Mouse (Mus musculus) c-Kit-negative CD71-positive TER-119-positive erythroid progenitor cells, embryonic 14.5 days (primary cell): ENCODE results near the gene Scamp5.
"Not testable (repeated sequence)": the region's sequence is repeated elsewhere in the genome, so short reads cannot be mapped to it uniquely, and the experiment has no call there.

Experiments
- DNase-seq: peaks from one replicate; pipeline ENCODE4 v3.0.0-alpha.2; 2013; ENCODE audit warnings: low read depth, low spot score

The Scamp5 gene

DNA sequence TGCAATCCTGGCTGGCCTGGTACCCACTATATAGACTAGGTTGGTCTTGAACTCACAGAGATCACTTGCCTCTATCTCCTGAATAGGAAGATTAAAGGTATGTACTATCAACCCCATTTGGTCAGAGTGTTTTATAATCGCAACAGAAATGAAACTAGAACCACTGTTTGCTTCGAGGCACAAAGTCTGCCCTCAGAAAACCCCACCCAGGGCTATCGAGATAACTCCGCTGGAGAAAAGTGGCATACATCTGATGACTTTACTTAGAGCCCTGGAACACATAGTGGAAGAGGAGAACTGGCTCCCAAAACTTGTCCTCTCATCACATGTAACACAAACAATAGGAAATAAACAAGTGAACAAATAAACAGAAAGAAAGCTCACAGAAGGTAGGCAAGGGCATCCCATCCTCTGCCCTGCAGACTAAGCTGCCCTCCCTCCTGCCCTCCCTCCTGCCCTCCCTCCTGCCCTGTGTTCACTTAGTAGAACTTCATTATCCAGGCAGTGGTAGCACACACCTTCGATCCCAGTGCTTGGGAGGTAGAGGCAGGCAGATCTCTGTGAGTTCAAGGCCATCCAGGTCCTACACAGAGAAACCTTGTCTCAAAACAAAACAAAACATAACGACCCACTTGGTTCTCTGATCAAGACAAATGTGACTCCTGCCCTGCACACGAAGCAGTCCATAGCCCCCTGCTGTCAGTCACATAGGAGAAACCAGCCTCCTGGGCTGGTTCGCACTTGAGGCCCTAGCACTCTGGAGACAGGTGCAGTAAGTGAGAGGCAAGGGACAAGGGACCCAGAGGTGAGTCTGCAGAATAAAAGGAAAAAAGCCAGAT is 15.0 kb downstream of the Scamp5 start:
- no peak for DNase-seq

DNA sequence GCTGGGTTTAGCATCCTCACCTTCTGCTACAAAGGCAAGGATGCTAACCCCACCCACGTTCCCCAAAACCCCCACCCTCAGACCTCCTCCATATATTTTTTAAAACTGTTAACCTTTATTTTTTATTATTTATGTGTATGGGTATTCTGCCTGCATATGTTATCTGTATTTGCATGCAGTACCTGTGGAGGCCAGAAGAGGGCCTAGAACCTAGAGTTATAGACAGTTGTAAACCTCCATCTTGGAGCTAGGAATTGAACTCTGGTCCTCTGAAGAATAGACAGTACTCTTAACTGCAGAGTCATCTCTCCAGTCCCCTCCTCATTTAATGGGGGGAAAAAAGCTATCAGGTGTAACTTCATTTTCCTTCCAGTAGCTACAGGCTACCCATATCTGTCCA is 18.1 kb downstream of the Scamp5 start:
- no peak for DNase-seq

GRCm38 (mm10) chr9:57440620-57441019 is 27.2 kb downstream of the Scamp5 start:
- DNase-seq = no peak

DNA sequence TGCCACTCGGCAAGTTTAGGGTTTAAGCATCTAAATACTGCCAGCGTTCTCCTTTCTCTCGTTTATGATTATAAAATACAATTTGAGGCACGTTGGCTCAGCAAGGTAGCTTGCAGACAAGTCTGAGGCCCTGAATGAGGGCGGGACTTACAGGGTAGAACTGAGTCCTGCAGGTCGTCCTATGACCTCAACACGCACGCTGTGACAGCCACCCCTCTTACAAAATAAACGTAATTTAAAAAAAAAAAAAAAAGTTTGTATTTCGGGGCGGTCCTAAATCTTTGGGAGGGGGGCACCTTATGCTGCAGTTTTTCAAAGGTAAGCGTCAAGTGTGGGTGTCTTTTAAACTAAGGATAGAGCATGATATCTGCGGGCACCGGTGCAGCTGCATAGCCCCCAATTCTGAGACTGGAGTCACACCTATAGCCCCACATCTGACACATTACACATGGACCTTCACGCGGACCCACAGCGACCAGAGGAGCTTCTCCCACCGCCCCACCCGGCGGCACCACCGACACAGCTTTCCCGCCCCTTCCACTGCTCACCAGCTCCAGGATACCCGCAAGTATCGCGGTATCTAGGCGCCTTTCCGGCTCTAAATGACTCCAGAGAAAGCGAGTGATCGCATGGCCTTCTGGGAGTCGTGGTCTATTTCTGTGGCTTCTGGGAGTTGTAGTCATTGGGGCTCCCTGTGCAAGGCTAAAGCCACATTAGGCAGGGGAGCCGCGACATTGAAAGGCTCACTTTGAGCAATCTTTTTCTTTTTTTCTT is 28.2 kb downstream of the Scamp5 start, which contains the start of gene Ppcdc:
Ppcdc (minus strand) TSS at position 603 of the 774 bp plus-strand sequence.
- DNase-seq = peak; percentile 87

DNA sequence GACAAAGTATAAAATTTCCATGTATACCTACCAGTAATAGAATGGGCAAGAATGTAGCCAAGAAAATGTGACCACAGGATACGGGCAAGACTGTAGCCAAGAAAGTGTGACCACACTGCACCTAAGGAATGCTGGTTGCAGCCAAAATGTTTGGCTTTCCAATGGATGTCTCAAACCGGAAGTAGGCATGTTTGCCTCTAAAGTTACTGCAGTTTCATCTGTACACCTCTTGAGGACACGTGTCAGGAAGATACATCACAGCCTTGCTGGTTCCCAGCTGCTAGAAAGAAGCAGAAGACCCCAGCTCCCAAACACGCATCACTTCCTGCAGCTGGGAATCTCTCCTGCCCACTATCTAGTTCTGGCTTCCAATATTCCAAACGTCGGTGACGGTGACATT is 28.8 kb downstream of the Scamp5 start:
- DNase-seq = no peak

GRCm38 (mm10) chr9:57437896-57438614 is 29.8 kb downstream of the Scamp5 start:
- DNase-seq = no peak

GRCm38 (mm10) chr9:57436166-57436565 is 31.7 kb downstream of the Scamp5 start:
- no peak for DNase-seq

GRCm38 (mm10) chr9:57434405-57435165 is 33.3 kb downstream of the Scamp5 start:
- DNase-seq = no peak

- DNase-seq = peak; percentile 30
Measured at GRCm38 (mm10) chr9:57433097-57434032, 34.5 kb downstream of the Scamp5 start.

GRCm38 (mm10) chr9:57432480-57432879 is 35.4 kb downstream of the Scamp5 start:
- DNase-seq = no peak

DNA sequence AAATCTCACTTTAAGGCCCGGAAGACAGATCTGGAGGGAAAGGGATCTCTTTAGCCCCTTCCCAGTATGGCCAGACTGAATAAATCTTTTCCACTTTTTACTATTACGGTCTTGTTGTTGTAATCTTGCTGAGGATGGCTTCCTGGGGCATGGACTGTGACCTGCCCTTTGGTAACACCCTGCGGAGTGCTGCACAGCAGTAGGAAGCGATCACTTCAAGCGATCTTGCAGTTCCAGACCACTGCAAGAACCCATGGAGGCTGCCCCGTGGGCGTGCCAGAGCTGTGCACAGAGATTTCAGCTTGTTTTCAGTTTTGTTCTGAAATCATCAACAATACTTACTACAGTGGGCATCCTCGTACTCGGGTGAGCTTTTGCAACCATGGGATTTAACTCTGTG is 36.7 kb downstream of the Scamp5 start:
- DNase-seq = no peak

DNA sequence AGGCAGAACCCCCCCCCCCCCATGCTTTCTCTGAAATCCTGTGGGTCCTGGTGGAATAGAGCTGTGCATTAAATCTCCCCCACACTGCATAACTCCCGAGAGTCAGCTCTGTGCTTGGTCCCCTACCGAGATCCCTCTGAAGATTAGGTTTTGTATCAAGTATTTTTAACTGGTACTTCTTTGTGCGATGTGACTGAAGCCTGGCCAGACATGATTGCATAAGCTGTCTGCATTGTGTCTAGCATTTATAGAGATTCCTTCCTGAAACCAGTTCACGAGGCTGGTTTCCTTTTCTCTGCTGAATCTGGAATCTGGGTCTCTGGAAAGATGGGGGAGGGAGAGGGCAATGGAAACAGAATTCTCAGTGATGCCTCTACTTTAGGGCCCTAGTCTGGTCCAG is 39.5 kb downstream of the Scamp5 start:
- no peak for DNase-seq

DNA sequence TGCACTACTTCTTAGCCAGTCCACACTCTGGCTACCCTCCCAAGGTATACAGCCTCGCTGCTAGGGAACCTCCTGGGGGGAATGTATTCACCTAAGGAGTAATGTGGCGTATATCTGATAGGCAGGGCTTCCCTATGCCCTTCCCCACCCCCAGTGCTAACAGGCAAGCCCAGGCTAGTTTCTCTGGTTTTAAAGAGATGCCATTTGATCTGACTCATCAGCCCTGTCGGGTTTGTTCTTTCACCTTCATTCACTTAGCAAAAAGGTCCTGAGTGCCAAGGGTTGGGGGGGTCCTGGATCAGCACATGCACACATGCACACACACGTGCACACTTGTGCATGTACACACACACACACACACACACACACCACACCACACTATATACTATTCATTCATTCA is 39.9 kb downstream of the Scamp5 start:
- DNase-seq = no peak

GRCm38 (mm10) chr9:57427123-57427522 is 40.7 kb downstream of the Scamp5 start:
- not testable (repeated sequence) for DNase-seq

- DNase-seq = no peak
Measured at GRCm38 (mm10) chr9:57425116-57425515, 42.7 kb downstream of the Scamp5 start.

DNA sequence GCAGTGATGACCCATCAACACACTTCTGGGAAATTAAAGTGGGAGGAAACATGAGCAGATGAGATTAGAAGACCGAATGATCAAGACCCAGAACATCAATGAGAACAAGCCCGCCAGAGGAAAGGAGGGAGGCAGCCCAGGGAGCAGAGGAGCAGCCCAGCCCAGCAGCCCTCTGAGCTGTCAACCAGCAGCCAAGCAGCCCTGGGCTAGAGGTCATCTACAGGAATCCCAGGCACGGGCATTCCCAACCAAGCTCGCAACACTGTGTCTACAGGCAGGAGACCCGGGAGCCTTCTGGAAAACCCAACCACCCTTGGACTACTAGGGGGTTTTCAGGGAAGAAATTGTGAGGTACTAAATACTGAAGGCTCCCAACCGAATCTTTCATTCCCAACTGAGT is 43.8 kb downstream of the Scamp5 start:
- no peak for DNase-seq

GRCm38 (mm10) chr9:57421688-57422111 is 46.2 kb downstream of the Scamp5 start:
- DNase-seq = no peak

GRCm38 (mm10) chr9:57421121-57421571 is 46.7 kb downstream of the Scamp5 start:
- DNase-seq = no peak

GRCm38 (mm10) chr9:57420321-57421120 is 47.3 kb downstream of the Scamp5 start:
- DNase-seq = no peak
